Mouse (Mus musculus) intestine, embryonic 16.5 days (tissue): ENCODE measurements around the gene Eefsec. TPM values are rescaled to one million over a fixed set of nuclear protein-coding genes. Genes with fewer than 3 reads are reported as not detected.

Source experiments
- polyA plus RNA-seq: library from polyadenylated mRNA; unstranded; fragments of >200 nt; fragmentation: Nextera tagmentation; extraction: Ambion mirVana; gene quantifications from 2 replicates; pipeline ENCODE4 v1.2.1, GENCODE M21; 2015

Eefsec gene
- polyA plus RNA-seq, 1 experiment from 2014 or later = 34.4 TPM

Other genes starting within 250 kb of the Eefsec start
- not detected in 2 replicates for gene Dnajb8, start 224.3 kb downstream of the Eefsec start, polyA plus RNA-seq
- gene Ruvbl1, start 18.9 kb upstream of the Eefsec start, polyA plus RNA-seq = 112 and 125 TPM in 2 replicates
- gene Sec61a1, start 72.4 kb upstream of the Eefsec start, polyA plus RNA-seq = 277 and 297 TPM in 2 replicates
- 0.21 and 0.32 TPM in 2 replicates for gene Kbtbd12, start 191.4 kb upstream of the Eefsec start, polyA plus RNA-seq